Mouse (Mus musculus): ENCODE data around the gene Olfr1462. TPM values are rescaled to one million over a fixed set of nuclear protein-coding genes. Genes with fewer than 3 reads are reported as not detected.

Gene Olfr1462
- polyA plus RNA-seq (2012; rRNA removed): not detected in 2 replicates

DNA sequence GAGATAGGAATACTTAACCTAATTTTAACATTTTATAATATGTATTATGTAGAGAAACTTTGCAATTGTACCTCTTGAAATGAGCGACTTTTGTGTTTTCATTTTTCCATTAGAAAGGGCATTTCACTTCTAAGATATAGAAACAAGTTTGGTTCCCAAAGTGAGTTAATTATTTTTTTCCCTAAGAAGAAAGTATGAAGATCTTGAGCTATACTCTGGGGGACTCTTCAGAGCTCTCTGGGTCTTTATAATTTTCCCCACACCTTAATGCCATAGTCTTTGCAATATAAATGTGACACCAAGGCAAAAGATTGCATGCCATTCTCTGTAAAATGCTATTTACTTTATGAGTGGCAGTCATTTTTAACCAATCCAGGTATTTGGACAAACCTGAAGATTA lies at the start of gene Olfr1462:
Gene Olfr1462, plus strand, starts transcription at position 301 of the 400 bp plus-strand sequence.
- no peak for TF ChIP-seq CTCF (IDR thresholded peaks at IDR 0.05; ENCODE audit: borderline replicate concordance, extremely low read depth, insufficient read depth, insufficient read length)
- TF ChIP-seq POLR2A (IDR thresholded peaks at IDR 0.05; ENCODE audit: borderline replicate concordance, extremely low read depth, insufficient read depth, insufficient read length, poor library complexity, severe bottlenecking): no peak
- DNase-seq (ENCODE audit: low read depth): no peak

DNA sequence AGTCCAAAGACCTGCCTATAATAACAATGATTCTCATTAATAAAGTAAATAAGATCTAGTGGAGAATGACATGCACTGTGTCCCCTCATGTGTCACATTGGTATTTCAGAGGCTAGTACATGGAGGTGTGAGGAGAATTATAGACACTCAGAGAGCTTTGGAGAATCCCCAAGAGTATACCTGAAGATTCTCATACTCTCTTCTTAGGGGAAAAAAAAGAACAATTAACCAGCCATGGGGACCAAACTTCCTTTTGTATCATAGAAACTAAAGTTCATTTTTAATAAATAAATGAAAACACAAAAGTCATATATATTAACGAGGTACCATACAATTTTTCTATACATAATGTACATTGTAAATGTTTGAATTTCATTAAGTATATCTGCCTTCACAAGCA lies 36.1 kb upstream of the Olfr1462 start, which contains the start of gene Olfr1459:
Gene Olfr1459, minus strand, starts transcription at position 101 of the 400 bp plus-strand sequence.
- DNase-seq (ENCODE audit: low read depth): no peak
- TF ChIP-seq CTCF (IDR thresholded peaks at IDR 0.05; ENCODE audit: borderline replicate concordance, extremely low read depth, insufficient read depth, insufficient read length) (no peak), POLR2A (IDR thresholded peaks at IDR 0.05; ENCODE audit: borderline replicate concordance, extremely low read depth, insufficient read depth, insufficient read length, poor library complexity, severe bottlenecking) (no peak)

DNA sequence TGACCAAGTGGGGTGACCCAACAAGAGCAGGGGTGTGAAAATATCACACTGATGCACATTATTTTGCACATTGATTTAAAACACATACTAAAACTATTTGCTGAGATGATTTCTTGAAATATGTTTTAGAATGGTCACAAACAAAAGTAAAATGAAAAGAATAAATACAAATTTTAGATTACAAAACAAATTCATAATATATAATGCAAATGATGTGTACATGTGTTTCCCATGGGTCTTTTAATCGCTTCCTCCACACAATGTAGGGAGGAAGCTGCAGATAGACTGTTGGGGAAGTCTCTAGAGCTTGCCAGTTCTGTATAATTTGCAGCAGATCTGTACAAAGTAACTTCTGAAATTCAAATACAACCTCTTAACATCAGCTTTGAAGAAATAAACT lies 22.8 kb upstream of the Olfr1462 start, which contains the start of gene Olfr1461:
Gene Olfr1461, plus strand, starts transcription at position 301 of the 400 bp plus-strand sequence.
- no peak for DNase-seq (ENCODE audit: low read depth)
- TF ChIP-seq POLR2A (IDR thresholded peaks at IDR 0.05; ENCODE audit: borderline replicate concordance, extremely low read depth, insufficient read depth, insufficient read length, poor library complexity, severe bottlenecking) (no peak), CTCF (IDR thresholded peaks at IDR 0.05; ENCODE audit: borderline replicate concordance, extremely low read depth, insufficient read depth, insufficient read length) (no peak)

DNA sequence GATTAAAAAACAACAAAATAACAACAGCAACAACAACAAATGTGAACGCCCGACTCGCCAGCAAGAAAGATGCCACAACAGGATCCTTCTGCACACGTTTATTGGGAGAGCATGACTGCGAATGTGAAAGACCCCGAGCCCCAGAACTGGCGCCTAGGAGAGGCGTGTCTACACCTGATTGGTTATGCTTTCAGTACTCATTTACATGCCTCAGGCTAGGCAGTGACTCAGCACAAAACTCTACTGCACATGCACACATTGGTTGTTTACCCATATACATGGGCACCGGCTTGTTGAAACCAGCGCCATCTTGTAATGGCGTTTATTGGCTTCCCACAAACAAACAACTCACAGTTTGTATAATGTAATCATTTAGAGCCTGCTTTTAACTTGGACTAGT lies 36.1 kb downstream of the Olfr1462 start:
- TF ChIP-seq CTCF (IDR thresholded peaks at IDR 0.05; ENCODE audit: borderline replicate concordance, extremely low read depth, insufficient read depth, insufficient read length) (no peak), POLR2A (IDR thresholded peaks at IDR 0.05; ENCODE audit: borderline replicate concordance, extremely low read depth, insufficient read depth, insufficient read length, poor library complexity, severe bottlenecking) (no peak)
- no peak for DNase-seq (ENCODE audit: low read depth)

DNA sequence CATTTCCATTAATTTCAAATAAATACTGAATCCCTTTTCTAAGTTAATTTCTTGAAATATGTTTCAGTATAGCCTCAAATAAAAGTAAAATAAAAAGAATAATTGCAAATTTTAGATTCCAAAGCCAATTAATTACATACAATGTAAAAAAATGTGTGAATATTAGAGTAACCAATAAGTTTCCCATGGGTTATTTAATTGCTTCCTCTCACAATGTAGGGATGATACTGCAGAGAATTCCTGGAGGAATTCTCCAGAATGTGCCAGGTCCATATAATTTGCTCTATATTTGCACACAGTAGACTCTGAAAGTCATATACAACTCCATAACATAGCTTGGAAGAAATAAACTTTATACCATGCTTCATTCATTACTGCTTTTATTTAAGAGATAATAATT lies 45.5 kb downstream of the Olfr1462 start, which contains the start of gene Olfr1463:
Gene Olfr1463, plus strand, starts transcription at position 301 of the 400 bp plus-strand sequence.
- TF ChIP-seq CTCF (IDR thresholded peaks at IDR 0.05; ENCODE audit: borderline replicate concordance, extremely low read depth, insufficient read depth, insufficient read length): no peak
- TF ChIP-seq POLR2A (IDR thresholded peaks at IDR 0.05; ENCODE audit: borderline replicate concordance, extremely low read depth, insufficient read depth, insufficient read length, poor library complexity, severe bottlenecking): no peak
- DNase-seq (ENCODE audit: low read depth): no peak

Other genes starting within 250 kb of the Olfr1462 start
- not detected in 2 replicates for gene Olfr1450, start 235.5 kb upstream of the Olfr1462 start, polyA plus RNA-seq (2012; rRNA removed)
- gene Olfr1451, start 190.7 kb upstream of the Olfr1462 start, polyA plus RNA-seq (2012; rRNA removed): not detected in 2 replicates
- not detected in 2 replicates for gene Olfr1453, start 157.4 kb upstream of the Olfr1462 start, polyA plus RNA-seq (2012; rRNA removed)
- gene Olfr1454, start 125.1 kb upstream of the Olfr1462 start, polyA plus RNA-seq (2012; rRNA removed): not detected in 2 replicates
- gene Olfr1457, start 87.8 kb upstream of the Olfr1462 start, polyA plus RNA-seq (2012; rRNA removed): not detected in 2 replicates
- not detected in 2 replicates for gene Olfr1458, start 79.0 kb upstream of the Olfr1462 start, polyA plus RNA-seq (2012; rRNA removed)
- gene Olfr1459, start 36.2 kb upstream of the Olfr1462 start, polyA plus RNA-seq (2012; rRNA removed): not detected in 2 replicates
- gene Olfr1461, start 22.7 kb upstream of the Olfr1462 start, polyA plus RNA-seq (2012; rRNA removed): not detected in 2 replicates
- gene Olfr1463, start 45.6 kb downstream of the Olfr1462 start, polyA plus RNA-seq (2012; rRNA removed): not detected in 2 replicates
- gene Olfr1465, start 129.8 kb downstream of the Olfr1462 start, polyA plus RNA-seq (2012; rRNA removed): not detected in 2 replicates
- not detected in 2 replicates for gene Olfr1466, start 153.1 kb downstream of the Olfr1462 start, polyA plus RNA-seq (2012; rRNA removed)
- not detected in 2 replicates for gene Olfr1467, start 176.5 kb downstream of the Olfr1462 start, polyA plus RNA-seq (2012; rRNA removed)
- gene Olfr1469, start 222.1 kb downstream of the Olfr1462 start, polyA plus RNA-seq (2012; rRNA removed): not detected in 2 replicates